In genomic region chr10:117732184-117732583, GRCm38 (mm10) we compare ENCODE assay signal across 22 mouse cellular contexts. TPM values are rescaled to one million over a fixed set of nuclear protein-coding genes. Genes with fewer than 3 reads are reported as not detected.
DNase-seq lines count a peak whose midpoint lies in the region; ATAC-seq and TF ChIP-seq lines count a peak whose summit lies in the region.
"Had no signal": no experiment of that assay in that cellular context is flagged by ENCODE, and none has a peak within 500 bp of the region (broad histone marks: within the 10 kb centered on the region; RNA-seq: fewer than 3 reads in every experiment).

No protein-coding gene starts in this region.

- DNase-seq in G1E (ENCODE audit: low spot score): peak; percentile 54
- DNase-seq in liver: peak; percentile 79
- DNase-seq in liver, postnatal 0 days: peak; percentile 47
- DNase-seq in embryonic facial prominence, embryonic 10.5 days (ENCODE audit: low spot score): no peak
- DNase-seq in layer of hippocampus, postnatal 36 days: no peak
- no peak for DNase-seq in frontal cortex, postnatal 14 days (ENCODE audit: low spot score in 2 of 2)
- DNase-seq: adrenal gland, postnatal 10 days; cerebellum, adult 8-10 months; forebrain, postnatal 0 days; gastrocnemius, adult 2 months; kidney, adult 18-20 months; lung, postnatal 10 days; right cerebral cortex, postnatal 4 days; thymus, adult 18-20 months had no signal

- TF ChIP-seq EP300 in liver, postnatal 0 days (IDR thresholded peaks at IDR 0.05; ENCODE audit: low read depth): peak; percentile 86

- H3K27me3 ChIP-seq in G1E (ENCODE audit: insufficient read depth, low read length): peaks cover 12% of the 10 kb centered on the region
- H3K27me3 ChIP-seq in liver, postnatal 0 days (ENCODE audit: insufficient read depth, low read length): no peaks in the 10 kb centered on the region
- H3K27me3 ChIP-seq in embryonic facial prominence, embryonic 10.5 days (replicated peaks; ENCODE audit: low read depth, poor library complexity, severe bottlenecking): no peaks in the 10 kb centered on the region
- H3K27me3 ChIP-seq: CH12.LX; embryonic facial prominence, embryonic 13.5 days had no signal

- H3K4me3 ChIP-seq in G1E (ENCODE audit: low read depth, low read length): no peak overlapping the region; the same call in 1 of the 2 replicates
- no peak overlapping the region for H3K4me3 ChIP-seq in bone marrow, adult 2 months (replicated peaks; ENCODE audit: control insufficient read depth, low read depth, low read length)
- H3K4me3 ChIP-seq in liver, postnatal 0 days (ENCODE audit: low read depth, low read length): no peak overlapping the region
- no peak overlapping the region for H3K4me3 ChIP-seq in embryonic facial prominence, embryonic 10.5 days
- H3K4me3 ChIP-seq: embryonic facial prominence, embryonic 13.5 days; gastrocnemius, adult 2 months; heart, embryonic 10.5 days; hindbrain, embryonic 10.5 days had no signal

- no peak for TF ChIP-seq CTCF in G1E (IDR thresholded peaks at IDR 0.05; ENCODE audit: low read depth, low read length)
- TF ChIP-seq CTCF in bone marrow, adult 2 months (IDR thresholded peaks at IDR 0.05; ENCODE audit: control insufficient read depth, insufficient read depth, low read length): no peak
- TF ChIP-seq CTCF in liver, postnatal 0 days (IDR thresholded peaks at IDR 0.05; ENCODE audit: low read depth): no peak

- ATAC-seq in G1E (ENCODE audit: extremely low read depth, insufficient number of reproducible peaks, low FRiP score, poor library complexity, severe bottlenecking): peak; percentile 82
- ATAC-seq in liver, postnatal 0 days: peak; percentile 78
- no peak for ATAC-seq in inflammation-experienced regulatory T-cells, adult 6 months
- ATAC-seq: forebrain, postnatal 0 days had no signal

- H3K9me3 ChIP-seq in G1E (replicated peaks): no peaks in the 10 kb centered on the region
- no peaks in the 10 kb centered on the region for H3K9me3 ChIP-seq in liver, postnatal 0 days (ENCODE audit: low read length)
- no peaks in the 10 kb centered on the region for H3K9me3 ChIP-seq in embryonic facial prominence, embryonic 10.5 days
- H3K9me3 ChIP-seq: embryonic facial prominence, embryonic 13.5 days; heart, embryonic 10.5 days; hindbrain, embryonic 10.5 days; megakaryocyte, embryonic 14.5 days had no signal

- no peak for TF ChIP-seq POLR2A in bone marrow, adult 2 months (IDR thresholded peaks at IDR 0.05; ENCODE audit: borderline replicate concordance, control insufficient read depth, low read depth, low read length)

- H3K9ac ChIP-seq in liver, postnatal 0 days (replicated peaks): no peak overlapping the region
- H3K9ac ChIP-seq: embryonic facial prominence, embryonic 13.5 days; forebrain, postnatal 0 days had no signal

- peaks cover 56% of the 10 kb centered on the region for H3K4me1 ChIP-seq in G1E (ENCODE audit: insufficient read depth, low read depth, low read length)
- H3K4me1 ChIP-seq in bone marrow, adult 2 months (ENCODE audit: control insufficient read depth, insufficient read depth, low read length): no peaks in the 10 kb centered on the region; the same call in 1 of the 2 replicates
- peaks cover 21% of the 10 kb centered on the region for H3K4me1 ChIP-seq in liver, postnatal 0 days (ENCODE audit: insufficient read depth)
- 0 out of 2 replicates have a peak, but pooled peaks cover 3% of the 10 kb centered on the region for H3K4me1 ChIP-seq in embryonic facial prominence, embryonic 10.5 days
- H3K4me1 ChIP-seq: embryonic facial prominence, embryonic 13.5 days had no signal

- 60% methylated on average over 5 of the region's 5 CpGs for WGBS in bone marrow, adult 2 months
- 49% methylated on average over 5 of the region's 5 CpGs for WGBS in liver, postnatal 0 days (ENCODE audit: insufficient replicate concordance)
- 92% methylated on average over 5 of the region's 5 CpGs for WGBS in embryonic facial prominence, embryonic 10.5 days

- H3K4me2 ChIP-seq in liver, postnatal 0 days (ENCODE audit: low read depth, low read length): no peak overlapping the region
- H3K4me2 ChIP-seq: embryonic facial prominence, embryonic 13.5 days had no signal

- H3K27ac ChIP-seq in bone marrow, adult 2 months (ENCODE audit: control insufficient read depth, insufficient read depth, low read depth, low read length, poor library complexity): peak overlapping the region; percentile 40
- no peak overlapping the region for H3K27ac ChIP-seq in liver, postnatal 0 days (ENCODE audit: low read depth)
- no peak overlapping the region for H3K27ac ChIP-seq in embryonic facial prominence, embryonic 10.5 days (replicated peaks)
- H3K27ac ChIP-seq: embryonic facial prominence, embryonic 13.5 days; gastrocnemius, adult 2 months; hindbrain, embryonic 10.5 days; kidney, postnatal 0 days had no signal

- peaks cover 15% of the 10 kb centered on the region for H3K36me3 ChIP-seq in G1E (replicated peaks)
- H3K36me3 ChIP-seq in liver, postnatal 0 days (replicated peaks; ENCODE audit: insufficient read depth, low read length): no peaks in the 10 kb centered on the region
- H3K36me3 ChIP-seq in embryonic facial prominence, embryonic 10.5 days (replicated peaks): peaks cover 30% of the 10 kb centered on the region

RNA-seq across cellular contexts. Expression of gene Slc35e3, which starts 14.0 kb away (rescaled TPM):
- total RNA-seq in G1E (2014; fragmentation: Nextera tagmentation) (7.9 and 10.9 TPM in 2 replicates), G1E (2017) (3.5 and 3.9 TPM in 2 replicates)
- 1.5 and 2.2 TPM in 2 replicates for polyA plus RNA-seq in G1E (2012)
- 4.3 and 8.3 TPM in 2 replicates for polyA plus RNA-seq in bone marrow, adult 2 months (2011; ENCODE audit: insufficient read depth, insufficient read length, low replicate concordance, missing spikeins)
- polyA plus RNA-seq in liver, postnatal 0 days (2015; fragmentation: Nextera tagmentation; extraction: Ambion mirVana): 2.8 and 3.7 TPM in 2 replicates
- polyA plus RNA-seq in embryonic facial prominence, embryonic 10.5 days (2016; fragmentation: Nextera tagmentation; extraction: Ambion mirVana): 20.2 and 24.7 TPM in 2 replicates
- total RNA-seq in layer of hippocampus, postnatal 36 days (2021): 10 to 100 TPM; 31.2 to 33.7 TPM
- 1 to 10 TPM; 1.8 to 3.5 (median 2.8) TPM for polyA plus RNA-seq in inflammation-experienced regulatory T-cells, adult 6 months (2017; shearing (Covaris generic))

RNA-seq across cellular contexts. Expression of gene Mdm2, which starts 21.6 kb away (rescaled TPM):
- 153 and 177 TPM in 2 replicates for total RNA-seq in G1E (2014; fragmentation: Nextera tagmentation)
- 82.9 and 97.1 TPM in 2 replicates for total RNA-seq in G1E (2017)
- 37.8 and 41.3 TPM in 2 replicates for polyA plus RNA-seq in G1E (2012)
- 19.1 and 55.7 TPM in 2 replicates for polyA plus RNA-seq in bone marrow, adult 2 months (2011; ENCODE audit: insufficient read depth, insufficient read length, low replicate concordance, missing spikeins)
- polyA plus RNA-seq in liver, postnatal 0 days (2015; fragmentation: Nextera tagmentation; extraction: Ambion mirVana): 10.5 and 11.3 TPM in 2 replicates
- 58.9 and 64.4 TPM in 2 replicates for polyA plus RNA-seq in embryonic facial prominence, embryonic 10.5 days (2016; fragmentation: Nextera tagmentation; extraction: Ambion mirVana)
- total RNA-seq in layer of hippocampus, postnatal 36 days (2021): 10 to 100 TPM; 59.2 to 71.3 TPM
- 10 to 100 TPM; 42.1 to 88.6 (median 50.8) TPM for polyA plus RNA-seq in inflammation-experienced regulatory T-cells, adult 6 months (2017; shearing (Covaris generic))

Comparison
In these comparisons a context has a peak if more than half of its experiments do, and no peak if none do; other contexts are left out.
1. DNase-seq: peak in G1E (single experiment), liver (single experiment) and liver, postnatal 0 days (single experiment); none in embryonic facial prominence, embryonic 10.5 days (single experiment), layer of hippocampus, postnatal 36 days (0 of 2) and frontal cortex, postnatal 14 days (0 of 2).